Mouse (Mus musculus) skeletal muscle tissue, adult 2 months (tissue): Measurements from ENCODE around the gene Dnajc30.
"Not testable (repeated sequence)": the region's sequence is repeated elsewhere in the genome, so short reads cannot be mapped to it uniquely, and the experiment has no call there.

ENCODE experiments used
- DNase-seq: peaks from one replicate; pipeline ENCODE4 v3.0.0-alpha.2; 2012; ENCODE audit warnings: low read depth, low spot score

Dnajc30 gene

DNA sequence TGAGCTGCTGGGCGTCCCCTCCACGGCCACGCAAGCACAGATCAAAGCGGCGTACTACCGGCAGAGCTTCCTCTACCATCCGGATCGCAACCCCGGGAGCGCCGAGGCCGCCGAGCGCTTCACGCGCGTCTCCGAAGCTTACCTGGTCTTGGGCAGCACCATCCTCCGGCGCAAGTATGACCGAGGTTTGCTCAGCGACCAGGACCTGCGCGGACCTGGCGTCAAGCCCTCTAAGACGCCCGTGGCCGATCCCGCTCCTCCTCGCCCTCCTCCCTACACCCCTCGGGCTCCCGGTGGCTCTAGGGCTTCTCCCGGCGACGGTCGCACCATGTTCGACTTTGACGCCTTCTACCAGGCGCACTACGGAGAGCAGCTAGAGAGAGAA, 372 bp downstream of the Dnajc30 start:
- DNase-seq, result no peak

DNA sequence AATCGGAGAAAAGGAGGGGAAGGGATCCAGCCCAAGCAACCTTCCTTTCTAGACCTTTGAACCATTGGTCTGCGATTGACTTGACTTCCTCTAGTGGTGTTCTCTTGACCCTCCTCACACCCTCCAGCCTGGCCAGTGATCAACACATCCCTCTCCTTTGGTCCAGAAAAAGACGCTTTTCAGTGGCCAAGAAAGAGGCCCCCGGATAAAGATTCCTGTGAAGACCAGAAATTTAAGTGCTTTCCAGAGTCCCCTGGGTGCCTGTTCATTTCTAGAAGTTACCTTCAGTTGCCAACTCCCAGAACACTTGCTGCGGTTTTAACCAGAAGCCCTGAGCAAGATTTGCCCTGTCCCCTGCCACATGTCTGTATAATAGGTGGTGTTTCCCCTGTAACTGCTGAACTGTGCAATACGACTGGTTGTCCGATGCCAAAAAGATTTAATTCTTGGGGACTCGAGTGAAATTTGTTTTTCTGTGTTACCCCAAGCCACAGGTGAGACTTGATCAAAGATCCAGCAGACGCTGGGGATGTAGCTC, 976 bp downstream of the Dnajc30 start, which contains the start of gene Bud23:
Gene Bud23, minus strand, starts transcription at position 51 of the 538 bp plus-strand sequence.
- not testable (repeated sequence) for DNase-seq

DNA sequence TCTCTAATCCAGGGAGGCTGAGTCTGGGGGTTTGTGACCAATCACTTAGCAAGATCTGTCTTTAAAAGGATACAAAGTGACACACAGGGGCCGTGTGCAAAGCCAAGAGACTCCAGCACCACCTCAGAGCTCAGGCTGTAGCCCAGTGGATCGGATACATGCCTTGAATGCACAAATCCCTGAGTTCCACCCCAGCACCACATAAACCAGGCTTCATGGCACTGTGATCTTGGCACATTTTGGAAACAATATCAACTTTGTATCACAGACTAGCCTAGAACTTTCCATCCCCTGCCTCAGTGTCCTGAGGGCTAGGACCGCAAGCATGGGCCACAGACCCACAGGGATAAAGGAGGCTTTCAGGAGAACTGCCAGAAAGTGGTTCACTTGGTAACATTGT, 2.0 kb downstream of the Dnajc30 start:
- no peak for DNase-seq

DNA sequence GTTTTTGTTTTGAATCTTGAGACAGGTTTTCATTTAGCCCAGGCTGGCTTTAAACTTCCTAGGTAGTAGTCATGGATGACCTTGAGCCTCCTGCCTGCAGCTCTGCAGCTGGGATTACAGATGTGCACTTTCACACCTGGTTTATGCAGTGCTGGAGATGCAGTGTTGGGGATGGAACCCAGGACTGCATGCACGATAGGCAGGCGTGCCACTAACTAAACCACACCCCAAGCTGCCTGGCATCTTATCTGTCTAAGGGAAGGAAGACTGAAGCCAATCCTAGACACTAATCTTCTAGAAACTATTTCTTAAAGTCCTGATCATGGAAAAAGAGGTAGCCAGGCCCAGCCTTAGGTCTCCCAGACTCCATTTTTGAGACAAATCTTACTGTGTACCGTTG, 6.4 kb downstream of the Dnajc30 start:
- no peak for DNase-seq

DNA sequence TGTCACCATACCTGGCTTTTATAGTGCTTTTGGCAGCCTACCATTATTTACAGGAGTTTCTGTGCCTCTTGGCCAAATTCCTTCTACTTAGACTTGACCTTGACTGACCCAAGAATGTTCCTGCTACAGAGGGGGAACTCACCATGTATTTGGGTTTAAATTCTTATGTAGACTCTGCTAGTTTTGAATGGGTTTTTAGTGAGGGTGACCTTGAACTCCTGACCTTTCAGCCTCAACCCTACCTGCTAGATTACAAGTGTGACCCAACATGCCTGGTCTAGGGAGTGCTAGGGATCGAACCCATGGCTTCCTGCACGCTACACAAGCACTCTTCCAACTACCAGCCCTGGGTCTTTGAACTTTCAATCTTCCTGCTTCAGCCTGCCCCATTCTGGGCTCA, 8.1 kb downstream of the Dnajc30 start:
- no peak for DNase-seq

DNA sequence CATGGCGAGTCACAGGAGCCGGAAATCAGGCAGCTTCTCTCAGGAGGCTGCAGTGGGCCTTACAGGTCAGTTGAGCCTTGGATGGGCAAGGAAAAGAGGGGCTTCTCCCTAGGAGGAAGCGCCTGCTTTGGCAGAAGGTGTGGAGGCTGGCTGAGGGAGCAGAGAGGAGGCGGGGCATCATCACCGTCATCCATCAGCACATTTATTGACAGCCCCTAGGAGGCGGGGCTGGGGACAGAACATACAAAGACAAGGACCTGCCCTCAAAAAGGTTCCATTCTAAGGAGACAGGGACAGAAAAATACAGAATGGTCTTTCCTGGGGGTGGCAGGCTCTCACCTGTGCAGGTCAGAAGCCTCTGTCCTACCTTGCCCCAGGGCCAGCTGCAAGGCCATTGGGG, 8.7 kb downstream of the Dnajc30 start:
- DNase-seq, result no peak

DNA sequence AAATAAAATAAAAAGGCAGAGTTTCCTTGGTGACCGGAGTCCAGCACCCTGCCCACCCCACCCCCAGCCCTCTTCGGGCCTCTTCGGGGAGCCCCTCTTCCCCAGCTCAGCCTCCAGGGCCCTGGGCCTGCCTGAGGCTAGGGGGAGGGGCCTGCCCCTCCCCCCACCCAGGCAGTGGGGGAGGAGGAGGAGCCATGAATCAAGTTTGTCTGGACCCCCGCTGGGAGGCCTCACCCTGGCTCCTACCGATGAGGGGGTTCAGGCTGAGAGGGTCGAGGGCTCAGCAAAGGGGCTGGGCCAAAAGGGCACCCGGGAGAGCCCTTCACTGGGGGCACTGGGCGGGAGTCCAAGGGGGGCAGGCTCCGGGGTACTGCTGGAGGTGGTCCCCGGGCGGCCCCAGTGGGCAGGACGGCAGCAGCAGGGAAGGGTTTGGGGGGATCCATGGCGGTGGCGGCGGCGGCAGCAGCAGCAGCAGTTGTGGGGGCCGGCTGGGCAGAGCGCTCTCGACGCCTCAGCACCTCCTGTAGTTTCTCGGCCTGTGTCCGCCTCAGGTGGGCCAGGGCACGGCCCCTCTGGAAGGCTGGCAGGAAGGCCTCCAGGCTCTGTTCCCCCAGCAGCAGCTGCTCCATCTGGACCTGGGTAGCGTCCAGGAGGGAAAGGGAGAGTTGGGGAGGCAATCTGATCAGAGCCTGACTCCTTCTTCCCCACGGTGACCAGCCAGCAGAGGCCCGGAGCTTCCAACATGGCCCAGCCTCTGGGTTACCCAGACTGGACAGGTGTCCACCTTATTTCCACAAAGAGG, 9.5 kb downstream of the Dnajc30 start:
- DNase-seq, result no peak

DNA sequence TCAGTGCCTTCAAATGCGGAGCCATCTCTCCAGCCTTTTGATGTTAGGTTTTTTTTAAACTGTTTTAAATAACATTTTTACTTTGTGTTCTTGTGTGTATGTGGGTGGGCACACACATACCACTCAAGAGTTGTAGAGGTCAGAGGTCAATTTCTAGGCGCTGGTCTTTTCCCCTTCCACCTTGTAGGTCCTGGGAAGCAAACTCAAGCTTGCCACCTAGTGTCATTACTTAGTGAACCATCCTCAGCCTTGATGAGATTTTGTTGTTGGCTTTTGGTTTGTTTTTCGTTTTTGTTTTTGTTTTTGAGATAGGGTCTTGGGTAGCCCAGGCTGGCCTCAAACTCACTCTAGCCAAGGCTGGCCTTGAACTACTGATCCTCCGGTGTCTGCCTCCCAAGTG, 11.7 kb downstream of the Dnajc30 start:
- DNase-seq, result no peak

DNA sequence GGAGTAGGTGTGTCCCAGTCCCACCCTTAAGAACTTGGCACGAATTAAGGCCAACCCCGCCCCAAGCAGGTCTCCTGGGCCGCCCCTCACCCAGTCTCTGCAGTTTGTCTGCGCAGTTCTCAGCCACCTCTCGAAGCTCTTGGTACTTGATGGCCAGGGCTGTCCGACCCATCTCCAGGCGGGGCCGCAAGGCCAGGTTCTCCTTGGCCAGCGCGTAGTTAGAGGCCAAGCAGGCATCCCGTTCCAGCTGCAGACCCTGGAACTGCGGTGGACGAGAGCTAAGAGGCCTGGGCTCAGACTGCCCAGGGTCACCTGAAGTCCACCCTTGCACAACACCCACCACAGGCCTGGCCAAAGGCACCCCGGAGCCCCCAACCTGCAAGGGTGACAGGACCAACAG, 12.4 kb downstream of the Dnajc30 start:
- no peak for DNase-seq

DNA sequence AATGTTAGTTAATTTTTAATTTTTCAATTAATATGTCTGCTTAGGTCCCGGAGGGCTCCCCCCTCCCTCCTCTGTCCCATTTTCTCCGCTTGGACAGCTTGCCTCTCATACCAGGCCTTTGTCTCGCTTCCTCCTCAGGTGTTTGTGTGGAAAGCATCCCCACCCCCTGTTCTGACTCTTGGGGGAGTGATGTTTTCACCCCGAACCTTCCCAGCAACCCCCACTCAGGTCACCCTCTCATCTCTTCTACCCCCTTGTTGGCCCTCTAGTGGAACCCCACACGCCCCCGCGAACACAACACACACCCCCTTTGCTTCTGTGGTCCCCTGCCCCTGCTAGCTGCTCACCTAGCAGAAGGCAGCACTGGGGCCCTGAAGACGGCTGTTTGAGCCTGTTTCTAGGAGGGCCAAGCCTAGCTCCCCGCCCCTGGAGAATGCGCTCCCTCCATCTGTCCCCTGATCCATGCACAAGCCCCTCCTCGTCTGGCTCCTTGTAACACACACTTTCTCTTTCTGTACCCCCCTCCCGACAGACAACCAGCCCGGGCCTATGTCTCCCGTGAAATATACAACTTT, 13.0 kb downstream of the Dnajc30 start:
- no peak for DNase-seq

DNA sequence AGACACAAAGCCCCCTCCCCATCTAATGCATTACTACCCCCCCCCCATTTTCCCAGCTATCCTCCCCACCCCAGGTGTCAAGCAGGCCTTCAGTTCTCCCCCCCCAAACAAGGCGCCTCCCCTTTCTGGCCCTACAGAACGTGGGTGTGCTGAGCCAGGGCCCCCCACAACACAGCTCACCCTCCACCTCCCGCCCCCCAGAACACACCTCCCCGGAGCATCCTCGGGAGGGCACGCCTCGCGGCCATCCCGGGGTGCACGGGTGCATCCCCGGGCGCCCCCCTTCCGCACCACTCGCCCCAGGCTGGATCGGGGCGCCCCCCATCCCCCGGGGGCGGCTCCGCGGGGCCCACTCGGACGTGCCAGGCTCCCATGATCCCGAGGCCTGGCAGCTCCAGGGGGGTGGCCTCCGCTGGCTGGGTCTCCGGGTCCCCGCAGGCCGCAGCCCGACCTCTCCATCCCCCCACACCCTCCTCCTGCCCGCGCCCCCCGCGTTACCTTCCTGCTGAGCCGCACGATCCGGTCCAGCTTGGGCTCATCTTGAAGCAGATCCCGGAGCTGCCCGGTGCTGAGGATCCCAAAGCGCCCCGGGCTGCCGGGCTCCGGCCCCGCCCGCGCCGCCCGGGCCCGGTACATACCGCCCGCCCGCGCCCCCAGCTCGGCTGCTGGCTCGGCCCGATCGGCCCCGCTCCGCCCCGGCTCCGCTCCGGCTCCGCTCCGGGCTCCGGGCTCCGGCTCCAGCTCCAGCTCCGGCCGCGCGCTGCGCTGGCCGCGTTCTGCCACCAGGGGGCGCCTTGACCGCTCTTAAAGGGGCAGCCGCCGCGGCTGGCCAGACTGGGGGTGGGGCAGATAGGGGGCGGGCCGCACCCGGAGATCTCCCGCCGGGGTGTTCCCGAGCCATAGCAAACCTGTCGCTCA, 13.8 kb downstream of the Dnajc30 start, which contains the start of gene Vps37d:
Gene Vps37d, minus strand, starts transcription at position 703 of the 918 bp plus-strand sequence.
- peak; percentile 78 for DNase-seq

DNA sequence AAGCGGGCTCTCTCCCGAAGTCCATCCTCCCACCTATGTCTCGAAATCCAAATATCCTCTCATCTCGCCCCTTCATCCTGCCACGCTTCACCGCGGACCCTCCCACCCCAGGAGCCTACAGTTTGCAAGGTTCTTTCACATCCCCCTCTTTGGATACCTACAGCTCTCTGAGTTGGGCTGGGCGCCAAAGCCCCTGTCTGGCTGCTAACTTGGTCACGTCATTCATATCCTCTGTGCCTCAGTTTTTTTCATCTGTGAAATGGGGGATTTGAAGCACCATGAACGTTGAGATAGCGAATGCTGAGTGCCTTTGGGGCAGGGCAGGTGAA, 14.4 kb downstream of the Dnajc30 start:
- DNase-seq, result no peak

DNA sequence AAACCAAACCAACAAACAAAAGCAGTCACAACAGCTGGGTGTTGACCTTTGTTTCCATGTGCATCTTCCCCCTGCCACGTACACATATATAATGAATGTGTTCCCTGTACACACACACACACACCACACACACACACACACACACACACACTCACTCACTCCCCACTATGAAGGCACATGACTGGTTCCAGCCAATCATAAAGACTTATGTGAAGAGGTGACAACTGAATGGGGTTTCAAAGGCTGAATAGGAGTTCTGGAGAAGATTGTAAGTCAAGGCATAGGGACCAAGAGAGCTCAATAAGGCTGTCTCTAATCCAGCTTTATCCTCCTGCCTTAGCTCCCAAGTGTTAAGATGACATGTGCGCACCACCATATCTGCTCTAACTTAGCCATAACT, 15.6 kb downstream of the Dnajc30 start:
- DNase-seq, result no peak

DNA sequence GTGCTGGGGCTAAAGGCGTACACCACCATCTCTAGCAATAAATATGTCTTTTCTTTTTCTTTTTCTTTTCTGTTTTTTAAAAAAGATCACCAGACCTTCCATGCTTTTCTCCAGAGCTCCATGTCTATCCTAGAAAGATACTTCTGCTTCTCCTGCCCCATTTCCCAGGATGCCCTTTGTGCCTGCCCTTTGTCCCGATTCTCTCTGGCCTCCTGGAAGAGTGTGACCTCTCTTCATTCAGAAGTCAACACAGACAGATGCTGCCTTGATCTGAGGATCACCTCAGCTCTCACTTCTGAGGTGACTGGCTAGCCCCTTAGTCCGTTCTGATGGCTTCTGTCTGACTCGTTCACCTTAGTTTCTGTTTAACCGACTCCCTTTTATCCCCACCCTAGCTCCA, 16.5 kb downstream of the Dnajc30 start:
- DNase-seq, result no peak

DNA sequence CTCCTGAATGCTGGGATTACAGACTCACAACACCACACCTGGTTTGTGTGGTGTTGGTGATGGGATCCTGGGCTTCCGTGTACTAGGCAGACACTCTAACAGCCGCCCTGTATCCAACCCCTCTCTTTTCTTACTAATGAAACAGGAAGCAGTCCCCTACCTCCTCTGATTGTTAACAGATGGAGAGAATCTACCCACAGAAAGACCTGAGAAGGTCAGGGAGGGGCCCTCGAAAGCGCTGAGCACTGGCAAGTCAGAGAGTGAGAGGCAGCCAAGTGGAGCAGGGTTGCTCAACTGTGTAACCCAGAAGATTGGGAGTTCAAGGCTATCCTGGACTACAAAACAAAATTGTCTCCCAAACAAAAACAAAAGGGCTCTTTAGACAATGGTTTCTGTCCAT, 22.9 kb downstream of the Dnajc30 start:
- no peak for DNase-seq

DNA sequence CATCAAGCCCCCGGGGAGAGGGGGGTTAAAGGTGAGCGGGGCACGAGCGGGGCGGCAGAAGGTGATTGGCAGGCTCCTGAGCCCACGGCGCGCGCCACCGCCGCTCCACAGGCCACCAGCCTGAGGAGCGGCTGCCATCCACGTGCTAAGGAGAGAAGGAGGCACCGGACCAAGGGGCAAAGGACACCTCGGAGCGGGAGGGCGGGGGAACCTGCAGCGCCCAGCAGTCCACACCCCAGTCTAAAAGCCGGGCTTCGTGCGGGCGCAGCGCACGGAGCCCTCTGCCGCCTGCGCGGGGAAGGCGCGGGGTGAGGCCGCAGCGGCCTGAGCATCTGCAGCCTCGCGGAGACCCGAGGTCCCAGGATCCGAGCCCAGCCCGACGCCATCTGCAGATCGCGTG, 25.7 kb downstream of the Dnajc30 start, which contains the start of gene Mlxipl:
Gene Mlxipl, plus strand, starts transcription at position 238 of the 400 bp plus-strand sequence.
- no peak for DNase-seq

DNA sequence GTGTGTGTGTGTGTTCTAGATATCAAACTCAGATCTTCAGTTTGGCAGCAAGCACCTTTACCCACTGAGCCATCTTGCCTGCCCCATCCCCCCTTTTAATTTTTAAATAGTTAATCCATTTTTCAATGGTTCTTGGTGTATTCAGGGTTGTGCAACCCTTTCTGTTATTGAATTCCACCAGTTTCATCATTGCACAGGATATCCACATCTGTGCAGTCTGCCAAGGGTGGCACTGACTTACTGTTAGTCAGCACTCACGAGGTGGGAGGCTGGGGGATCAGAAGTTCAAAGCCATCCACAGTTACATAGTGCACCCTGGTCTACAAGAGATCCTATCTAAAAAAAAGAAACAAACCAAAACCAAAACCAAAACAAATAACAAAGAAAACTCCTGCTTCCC, 37.0 kb downstream of the Dnajc30 start:
- DNase-seq, result no peak

DNA sequence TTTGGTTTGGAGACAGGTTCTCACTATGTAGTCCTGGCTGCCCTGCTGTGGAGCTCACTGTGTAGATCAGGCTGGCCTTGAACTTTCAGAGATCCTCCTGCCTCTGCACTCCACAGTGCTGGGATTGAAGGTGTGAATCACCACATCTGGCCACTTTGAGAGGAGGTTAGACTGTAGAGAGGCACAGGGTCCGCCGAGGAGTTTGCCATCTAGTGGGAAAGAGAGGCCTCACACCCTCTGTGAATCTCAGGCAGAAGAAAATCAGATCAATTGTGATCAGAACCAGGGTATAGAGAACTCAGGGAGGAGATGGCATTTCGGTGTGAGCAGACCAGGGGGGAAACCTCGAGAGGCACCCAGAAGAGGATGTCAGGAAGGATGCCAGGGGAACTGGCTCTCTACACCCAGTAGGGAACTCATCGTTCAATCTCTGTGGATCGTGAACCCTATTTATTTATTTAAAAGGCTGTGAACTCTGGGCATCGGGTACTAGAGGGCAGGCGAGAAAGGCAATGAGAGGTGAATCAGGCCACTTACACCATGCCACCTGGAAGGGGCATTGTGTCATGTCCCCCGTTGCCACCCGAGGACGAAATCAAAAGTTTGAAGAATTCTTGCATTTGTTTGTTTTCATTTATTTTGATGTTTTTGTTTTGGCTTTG, 40.1 kb downstream of the Dnajc30 start:
- no peak for DNase-seq

DNA sequence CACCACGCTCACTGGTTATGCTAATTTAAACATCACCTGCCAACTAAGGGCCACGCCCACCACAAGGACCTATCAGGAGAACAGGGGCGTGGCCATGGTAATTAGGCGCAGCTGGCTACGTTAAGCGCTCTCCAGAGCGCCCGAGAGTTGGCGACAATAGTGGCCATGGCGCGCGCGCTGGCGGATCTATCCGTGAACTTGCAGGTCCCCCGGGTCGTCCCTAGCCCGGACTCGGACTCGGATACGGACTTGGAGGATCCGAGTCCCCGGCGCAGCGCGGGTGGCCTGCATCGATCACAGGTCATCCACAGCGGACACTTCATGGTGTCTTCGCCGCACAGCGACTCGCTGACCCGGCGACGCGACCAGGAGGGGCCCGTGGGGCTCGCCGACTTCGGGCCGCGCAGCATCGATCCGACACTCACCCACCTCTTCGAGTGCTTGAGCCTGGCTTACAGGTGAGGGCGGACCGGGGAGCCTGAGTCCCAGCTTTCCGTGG, 42.8 kb downstream of the Dnajc30 start:
- DNase-seq, result peak; percentile 92

DNA sequence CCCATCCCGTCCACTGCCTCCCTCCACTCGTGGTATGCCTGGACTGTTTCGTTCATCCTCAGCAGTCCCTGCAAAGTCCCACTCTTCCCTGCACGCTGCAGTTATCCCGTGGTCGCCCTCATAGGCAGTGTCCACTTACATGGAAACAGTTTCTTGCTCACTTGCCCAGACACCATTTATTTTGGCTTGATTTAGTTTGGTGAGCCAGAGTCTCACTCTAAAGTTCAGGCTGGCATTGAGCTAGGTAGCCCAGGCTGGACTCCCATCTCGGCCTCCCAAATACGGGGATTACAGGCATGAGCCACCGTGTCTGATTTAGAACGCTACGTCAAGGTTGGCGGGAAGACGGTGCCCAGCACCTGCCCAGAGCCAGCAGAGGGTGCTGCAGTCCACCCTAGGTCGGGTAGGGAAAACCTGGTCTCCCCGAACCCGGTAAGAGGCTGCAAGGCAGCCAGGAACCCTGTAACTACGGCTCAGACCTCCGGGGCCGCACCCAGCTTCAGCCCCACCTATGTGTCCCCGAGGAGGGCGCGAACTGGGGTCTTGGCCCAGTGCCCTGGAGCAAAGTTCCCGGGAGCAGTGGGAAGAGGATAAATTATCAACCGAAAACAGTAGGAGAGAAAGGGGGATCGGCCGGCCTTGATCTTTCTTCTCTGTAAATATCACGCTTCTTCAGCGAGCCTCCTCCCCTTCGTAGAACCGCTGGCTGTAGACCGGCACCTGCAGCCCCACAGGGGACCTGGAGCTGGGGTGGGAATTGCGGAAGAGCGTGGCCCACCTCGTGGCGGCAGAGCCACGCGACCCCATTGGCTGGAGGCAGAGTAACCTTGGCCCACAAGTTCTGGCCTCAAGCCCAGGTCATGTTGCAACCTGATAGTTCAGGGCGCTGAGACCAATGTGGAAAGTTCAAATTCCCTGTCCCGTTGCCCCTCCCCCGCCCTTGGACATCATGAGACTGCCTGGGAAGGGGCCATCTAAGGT, 43.8 kb downstream of the Dnajc30 start:
- DNase-seq, result peak; percentile 97
